Mouse (Mus musculus): ENCODE results near the gene 9930021J03Rik. TPM values are rescaled to one million over a fixed set of nuclear protein-coding genes. Genes with fewer than 3 reads are reported as not detected.

The 9930021J03Rik gene
- polyA plus RNA-seq, 1 experiment from 2014 or later: 5.7 TPM

Other genes with a start within 250 kb of the 9930021J03Rik start
- 24.0 and 25.5 TPM in 2 replicates for gene Ermp1, start 157.6 kb downstream of the 9930021J03Rik start, polyA plus RNA-seq (2015; fragmentation: Nextera tagmentation; extraction: Ambion mirVana)
- gene Mlana, start 108.2 kb downstream of the 9930021J03Rik start, polyA plus RNA-seq (2015; fragmentation: Nextera tagmentation; extraction: Ambion mirVana): not detected in 2 replicates
- 17.3 and 17.4 TPM in 2 replicates for gene Ranbp6, start 7.0 kb upstream of the 9930021J03Rik start, polyA plus RNA-seq (2015; fragmentation: Nextera tagmentation; extraction: Ambion mirVana)
- gene Il33, start 119.1 kb upstream of the 9930021J03Rik start, polyA plus RNA-seq (2015; fragmentation: Nextera tagmentation; extraction: Ambion mirVana): 41.7 and 45.2 TPM in 2 replicates
- not detected in 2 replicates for gene Trpd52l3, start 197.8 kb upstream of the 9930021J03Rik start, polyA plus RNA-seq (2015; fragmentation: Nextera tagmentation; extraction: Ambion mirVana)
- 85.3 and 87.5 TPM in 2 replicates for gene Uhrf2, start 224.5 kb upstream of the 9930021J03Rik start, polyA plus RNA-seq (2015; fragmentation: Nextera tagmentation; extraction: Ambion mirVana)

All from kidney, embryonic 15.5 days (tissue).